ENCODE assay signal across 10 mouse cellular contexts in the genomic region with DNA sequence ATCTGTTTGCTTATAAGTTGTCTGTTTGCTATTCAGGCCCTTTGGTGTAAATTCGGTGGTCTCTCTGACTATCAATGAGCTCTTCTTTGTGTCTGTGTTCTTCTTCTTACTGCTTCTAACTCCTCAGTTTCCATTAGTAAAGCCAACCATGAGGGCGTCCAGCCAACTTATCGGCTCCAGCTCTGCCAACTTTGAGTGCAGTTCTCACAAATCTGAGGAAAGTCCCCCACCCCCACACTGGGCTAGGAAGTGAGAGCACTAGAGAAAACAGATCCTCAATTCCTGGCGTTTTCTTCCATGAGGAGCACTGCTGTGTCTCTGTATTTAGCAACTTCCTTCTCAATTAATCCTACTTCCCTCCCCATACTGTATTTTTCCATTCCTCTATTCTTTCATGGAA. TPM values are rescaled to one million over a fixed set of nuclear protein-coding genes. Genes with fewer than 3 reads are reported as not detected.
A peak's percentile ranks its signal among the peaks of the same experiment; 100 is the strongest.
DNase-seq lines count a peak whose midpoint lies in the region; ATAC-seq lines count a peak whose summit lies in the region.
"Had no signal": no experiment of that assay in that cellular context is flagged by ENCODE, and none has a peak within 500 bp of the region (broad histone marks: within the 10 kb centered on the region; RNA-seq: fewer than 3 reads in every experiment).

No protein-coding gene starts in this region.

- no peak overlapping the region for H3K9ac ChIP-seq in forebrain, embryonic 15.5 days (replicated peaks)
- no peak overlapping the region for H3K9ac ChIP-seq in liver, embryonic 11.5 days (ENCODE audit: low read depth, low read length)
- H3K9ac ChIP-seq in heart, embryonic 12.5 days, result no peak overlapping the region
- H3K9ac ChIP-seq: stomach, embryonic 15.5 days had no signal

- no peak overlapping the region for H3K4me3 ChIP-seq in forebrain, embryonic 15.5 days
- H3K4me3 ChIP-seq in forebrain, embryonic 10.5 days, result no peak overlapping the region
- H3K4me3 ChIP-seq in liver, embryonic 11.5 days (ENCODE audit: low read depth, low read length), result no peak overlapping the region
- H3K4me3 ChIP-seq in heart, embryonic 12.5 days, result no peak overlapping the region
- H3K4me3 ChIP-seq: stomach, embryonic 15.5 days had no signal

- no peaks in the 10 kb centered on the region for H3K36me3 ChIP-seq in forebrain, embryonic 15.5 days
- H3K36me3 ChIP-seq in forebrain, embryonic 10.5 days (replicated peaks), result peaks cover 34% of the 10 kb centered on the region
- no peaks in the 10 kb centered on the region; the same call in 1 of the 2 replicates for H3K36me3 ChIP-seq in liver, embryonic 11.5 days (ENCODE audit: control insufficient read depth, insufficient read depth, low read length)
- H3K36me3 ChIP-seq in heart, embryonic 12.5 days, result peaks cover 8% of the 10 kb centered on the region
- H3K36me3 ChIP-seq: stomach, embryonic 15.5 days had no signal

- H3K9me3 ChIP-seq in forebrain, embryonic 15.5 days, result no peaks in the 10 kb centered on the region
- no peaks in the 10 kb centered on the region for H3K9me3 ChIP-seq in forebrain, embryonic 10.5 days
- no peaks in the 10 kb centered on the region for H3K9me3 ChIP-seq in liver, embryonic 11.5 days (ENCODE audit: control insufficient read depth, low read length)
- no peaks in the 10 kb centered on the region for H3K9me3 ChIP-seq in heart, embryonic 12.5 days (replicated peaks)
- H3K9me3 ChIP-seq: stomach, embryonic 15.5 days had no signal

- ATAC-seq in forebrain, embryonic 15.5 days (replicated peaks), result no peak
- ATAC-seq in liver, embryonic 11.5 days (replicated peaks; ENCODE audit: low FRiP score), result no peak
- ATAC-seq in heart, embryonic 12.5 days (ENCODE audit: insufficient number of reproducible peaks, low FRiP score), result no peak

- no peak for DNase-seq in forebrain, embryonic 10.5 days (ENCODE audit: extremely low spot score, low spot score)
- DNase-seq in Muller cell, postnatal 12 days (ENCODE audit: inconsistent ontology term), result peak; percentile 87
- DNase-seq in cerebellum, postnatal 36 days, result peak; percentile 20 to 22
- peak; percentile 28 to 71 for DNase-seq in left cerebral cortex, postnatal 14 days (ENCODE audit: low spot score in 2 of 2)
- DNase-seq in spleen, adult 18-20 months, result no peak
- DNase-seq in liver, embryonic 11.5 days (ENCODE audit: low spot score), result no peak
- DNase-seq: kidney, adult 8-10 months had no signal

- H3K4me1 ChIP-seq in forebrain, embryonic 15.5 days, result peaks cover 15% of the 10 kb centered on the region; the same call in 1 of the 2 replicates
- H3K4me1 ChIP-seq in forebrain, embryonic 10.5 days, result peaks cover 16% of the 10 kb centered on the region
- H3K4me1 ChIP-seq in liver, embryonic 11.5 days (replicated peaks; ENCODE audit: control insufficient read depth, insufficient read depth, low read length), result peaks cover 6% of the 10 kb centered on the region; the same call in 1 of the 2 replicates
- H3K4me1 ChIP-seq in heart, embryonic 12.5 days (replicated peaks), result peaks cover 17% of the 10 kb centered on the region
- H3K4me1 ChIP-seq: stomach, embryonic 15.5 days had no signal

- no peaks in the 10 kb centered on the region for H3K27me3 ChIP-seq in forebrain, embryonic 15.5 days
- peaks cover 23% of the 10 kb centered on the region for H3K27me3 ChIP-seq in forebrain, embryonic 10.5 days (ENCODE audit: poor library complexity, severe bottlenecking)
- no peaks in the 10 kb centered on the region for H3K27me3 ChIP-seq in liver, embryonic 11.5 days (replicated peaks; ENCODE audit: control insufficient read depth, insufficient read depth, low read length)
- no peaks in the 10 kb centered on the region for H3K27me3 ChIP-seq in heart, embryonic 12.5 days (replicated peaks)
- H3K27me3 ChIP-seq: stomach, embryonic 15.5 days had no signal

- 0 out of 2 replicates have a peak overlapping the region, but pooled peaks have one; percentile 2 for H3K27ac ChIP-seq in forebrain, embryonic 15.5 days (replicated peaks)
- no peak overlapping the region for H3K27ac ChIP-seq in forebrain, embryonic 10.5 days
- no peak overlapping the region for H3K27ac ChIP-seq in liver, embryonic 11.5 days (ENCODE audit: low read depth, low read length)
- H3K27ac ChIP-seq in heart, embryonic 12.5 days (ENCODE audit: poor library complexity, severe bottlenecking), result no peak overlapping the region
- H3K27ac ChIP-seq: stomach, embryonic 15.5 days had no signal

- 55% methylated on average over 4 of the region's 4 CpGs for WGBS in forebrain, embryonic 15.5 days
- WGBS in forebrain, embryonic 10.5 days, result 92% methylated on average over 4 of the region's 4 CpGs
- WGBS in liver, embryonic 11.5 days, result 71% methylated on average over 4 of the region's 4 CpGs
- WGBS in heart, embryonic 12.5 days, result 66% methylated on average over 4 of the region's 4 CpGs

- intact Hi-C loops in left cerebral cortex, postnatal 14 days (cut with DNase I), result loop anchor here (5.0 kb wide), 4 partner anchors 44 to 176 kb away; no protein-coding TSS in a partner anchor

- H3K4me2 ChIP-seq in forebrain, embryonic 15.5 days (replicated peaks), result no peak overlapping the region
- H3K4me2 ChIP-seq in liver, embryonic 11.5 days, result no peak overlapping the region
- no peak overlapping the region for H3K4me2 ChIP-seq in heart, embryonic 12.5 days
- H3K4me2 ChIP-seq: stomach, embryonic 15.5 days had no signal

RNA-seq across cellular contexts. Expression of a gene that starts 4.4 kb away (rescaled TPM):
- 116 and 123 TPM in 2 replicates for polyA plus RNA-seq in forebrain, embryonic 15.5 days (2015; fragmentation: Nextera tagmentation; extraction: Ambion mirVana)
- 27.0 and 29.0 TPM in 2 replicates for polyA plus RNA-seq in forebrain, embryonic 10.5 days (2016; fragmentation: Nextera tagmentation; extraction: Ambion mirVana)
- total RNA-seq in left cerebral cortex, postnatal 14 days (2021), result 100 to 1,000 TPM; 377 to 379 TPM
- polyA plus RNA-seq in liver, embryonic 11.5 days (2014; fragmentation: Nextera tagmentation; extraction: Ambion mirVana), result 7.3 and 9.0 TPM in 2 replicates
- polyA plus RNA-seq in heart, embryonic 12.5 days (2016; fragmentation: Nextera tagmentation; extraction: Ambion mirVana), result 19.7 and 19.9 TPM in 2 replicates

Comparison
In these comparisons a context has a peak if more than half of its experiments do, and no peak if none do; other contexts are left out.
1. DNase-seq: peak in Muller cell, postnatal 12 days (single experiment), cerebellum, postnatal 36 days (2 of 2) and left cerebral cortex, postnatal 14 days (2 of 2); none in forebrain, embryonic 10.5 days (single experiment), spleen, adult 18-20 months (0 of 2) and liver, embryonic 11.5 days (single experiment).